In the genomic region with DNA sequence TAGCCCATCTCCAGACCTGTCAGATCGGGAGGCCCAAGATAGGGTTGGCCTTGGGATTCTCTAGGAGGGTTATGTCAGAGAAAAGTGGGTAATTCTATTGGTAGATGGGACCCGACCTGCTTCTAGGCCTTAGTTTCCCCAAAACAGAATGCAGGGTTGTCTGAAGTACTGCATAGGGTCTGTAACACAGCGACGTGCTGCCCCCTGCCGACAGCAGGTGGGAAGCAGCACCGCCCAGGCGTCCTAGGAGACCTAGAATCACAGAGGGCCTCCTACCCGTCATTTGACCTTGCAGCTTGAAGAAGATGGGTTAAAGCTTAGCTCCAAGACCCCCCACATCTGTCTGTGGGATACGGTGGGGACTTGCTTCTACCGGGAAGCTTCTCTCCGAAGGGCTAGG, we compare ENCODE assay signal across 7 mouse cellular contexts. TPM values are rescaled to one million over a fixed set of nuclear protein-coding genes. Genes with fewer than 3 reads are reported as not detected.
DNase-seq lines count a peak whose midpoint lies in the region; ATAC-seq and TF ChIP-seq lines count a peak whose summit lies in the region.

No protein-coding gene starts in this region.

- no peaks in the 10 kb centered on the region for H3K4me1 ChIP-seq in MEL (ENCODE audit: control insufficient read depth in 1 of 2, insufficient read depth in 2 of 2, low read length in 2 of 2)
- H3K4me1 ChIP-seq in bone marrow macrophage, adult 2 months (ENCODE audit: control insufficient read depth, insufficient read depth, low read length) = no peaks in the 10 kb centered on the region
- peaks cover 26% of the 10 kb centered on the region for H3K4me1 ChIP-seq in embryonic facial prominence, embryonic 13.5 days

- no peak overlapping the region for H3K4me3 ChIP-seq in MEL (ENCODE audit: control insufficient read depth in 1 of 2, insufficient read depth in 1 of 2, low read depth in 2 of 2, low read length in 2 of 2)
- H3K4me3 ChIP-seq in bone marrow macrophage, adult 2 months (ENCODE audit: insufficient read depth, low read length) = no peak overlapping the region
- no peak overlapping the region for H3K4me3 ChIP-seq in embryonic facial prominence, embryonic 13.5 days

- peak; percentile 76 for TF ChIP-seq RAD21 in MEL (IDR thresholded peaks at IDR 0.05; ENCODE audit: low read depth, low read length)

- no peaks in the 10 kb centered on the region for H3K79me2 ChIP-seq in MEL (ENCODE audit: control insufficient read depth, insufficient read depth, low read length, poor library complexity)

- DNase-seq in MEL (ENCODE audit: low read depth, low spot score) = peak; percentile 54
- DNase-seq in heart, postnatal 14 days = peak; percentile 81 to 85
- DNase-seq in kidney, postnatal 4 days = peak; percentile 87 to 90
- peak; percentile 75 for DNase-seq in lung, postnatal 36 days
- DNase-seq in right cerebral cortex, postnatal 10 days (ENCODE audit: low spot score in 2 of 2) = peak; percentile 77 to 84

- intact Hi-C loops in heart, postnatal 14 days (cut with DNase I) = loop anchor here (1.0 to 5.0 kb wide), 5 partner anchors 107 to 431 kb away; no protein-coding TSS in a partner anchor

- ATAC-seq in embryonic facial prominence, embryonic 13.5 days (ENCODE audit: insufficient number of reproducible peaks, insufficient read depth, low FRiP score, low TSS enrichment, low read depth) = 0 out of 2 replicates have a peak, but pooled peaks have one; percentile 70

- H3K27me3 ChIP-seq in MEL (ENCODE audit: control insufficient read depth in 1 of 2, insufficient read depth in 2 of 2, low read length in 2 of 2) = no peaks in the 10 kb centered on the region; a peak in 1 of 4 replicates
- peaks cover 81% of the 10 kb centered on the region for H3K27me3 ChIP-seq in embryonic facial prominence, embryonic 13.5 days

- no peak overlapping the region for H3K9ac ChIP-seq in MEL (ENCODE audit: control insufficient read depth, low read depth, low read length, poor library complexity, severe bottlenecking)
- no peak overlapping the region for H3K9ac ChIP-seq in embryonic facial prominence, embryonic 13.5 days

- no peak overlapping the region for H3K4me2 ChIP-seq in embryonic facial prominence, embryonic 13.5 days

- H3K36me3 ChIP-seq in MEL (ENCODE audit: control insufficient read depth in 1 of 2, insufficient read depth in 2 of 2, low read length in 2 of 2) = no peaks in the 10 kb centered on the region
- no peaks in the 10 kb centered on the region for H3K36me3 ChIP-seq in embryonic facial prominence, embryonic 13.5 days

- WGBS in embryonic facial prominence, embryonic 13.5 days = under 1% methylated on average over 11 of the region's 11 CpGs

- H3K27ac ChIP-seq in MEL (ENCODE audit: control insufficient read depth, low read depth, low read length) = no peak overlapping the region
- H3K27ac ChIP-seq in bone marrow macrophage, adult 2 months (ENCODE audit: insufficient read depth, low read depth, low read length) = no peak overlapping the region
- H3K27ac ChIP-seq in embryonic facial prominence, embryonic 13.5 days = no peak overlapping the region

- TF ChIP-seq POLR2A in MEL (IDR thresholded peaks at IDR 0.05; ENCODE audit: control insufficient read depth in 1 of 2, insufficient read depth in 1 of 2, low read depth in 1 of 2, low read length in 2 of 2, poor library complexity in 1 of 2) = no peak
- no peak for TF ChIP-seq POLR2A in bone marrow macrophage, adult 2 months (IDR thresholded peaks at IDR 0.05; ENCODE audit: borderline replicate concordance, low read depth, low read length)

- no peak for TF ChIP-seq EP300 in MEL (IDR thresholded peaks at IDR 0.05; ENCODE audit: low read depth in 1 of 2, low read length in 2 of 2)

- H3K9me3 ChIP-seq in MEL (replicated peaks; ENCODE audit: insufficient read depth, low read length) = no peaks in the 10 kb centered on the region
- H3K9me3 ChIP-seq in embryonic facial prominence, embryonic 13.5 days = 0 out of 2 replicates have a peak, but pooled peaks cover 2% of the 10 kb centered on the region

- peak; percentile 53 to 85 (median 81) for TF ChIP-seq CTCF in MEL (IDR thresholded peaks at IDR 0.05 in 2 of 3, conservative IDR thresholded peaks at IDR 0.05 in 1 of 3; ENCODE audit: control insufficient read depth in 1 of 3, insufficient read depth in 1 of 3, low read depth in 2 of 3, low read length in 3 of 3, poor library complexity in 1 of 3, severe bottlenecking in 1 of 3)
- peak; percentile 74 for TF ChIP-seq CTCF in bone marrow macrophage, adult 2 months (IDR thresholded peaks at IDR 0.05; ENCODE audit: low read depth, low read length)

TF ChIP-seq in MEL, 35 proteins besides CTCF, POLR2A, EP300 and RAD21:
- no peak for TF ChIP-seq MAFK (IDR thresholded peaks at IDR 0.05; ENCODE audit: borderline replicate concordance, low read depth, low read length)
- peak; percentile 63 for TF ChIP-seq ZC3H11A (IDR thresholded peaks at IDR 0.05; ENCODE audit: low read depth, low read length)
- TF ChIP-seq SMC3 (IDR thresholded peaks at IDR 0.05; ENCODE audit: low read depth, low read length) = peak; percentile 74
- no peak for TF ChIP-seq ZMIZ1 (IDR thresholded peaks at IDR 0.05; ENCODE audit: low read depth, low read length)

RNA-seq across cellular contexts. Expression of gene Wnt7b, which starts 1.2 kb away (rescaled TPM):
- total RNA-seq in MEL (2012; rRNA removed) = not detected in 2 replicates
- not detected for polyA plus RNA-seq in MEL (2012; ENCODE audit: insufficient read depth in 1 of 2, insufficient read length in 2 of 2, low read depth in 1 of 2, low replicate concordance in 2 of 2, missing spikeins in 1 of 2)
- not detected in 2 replicates for polyA plus RNA-seq in bone marrow macrophage, adult 2 months (2012; ENCODE audit: insufficient read depth, insufficient read length, missing spikeins)
- polyA plus RNA-seq in embryonic facial prominence, embryonic 13.5 days (2015; fragmentation: Nextera tagmentation; extraction: Ambion mirVana) = 35.0 and 44.9 TPM in 2 replicates
- under 1 TPM; 0.20 to 0.88 TPM for total RNA-seq in heart, postnatal 14 days (2021)

Comparison
In these comparisons a context has a peak if more than half of its experiments do, and no peak if none do; other contexts are left out.
1. RNA of gene Wnt7b, which starts 1.2 kb away (polyA plus RNA-seq): 35.0 to 44.9 TPM in embryonic facial prominence, embryonic 13.5 days; not detected in MEL and not detected in bone marrow macrophage, adult 2 months; every median in the first group is over 10 times any median in the second.
2. Peak in every context shown above with its lines, with median percentiles within 50 percentile points of each other: DNase-seq.